Mouse (Mus musculus): ENCODE data around the gene Opcml. TPM values are rescaled to one million over a fixed set of nuclear protein-coding genes. Genes with fewer than 3 reads are reported as not detected.

Gene Opcml
- polyA plus RNA-seq, 1 experiment from 2014 or later: 2.9 TPM

DNA sequence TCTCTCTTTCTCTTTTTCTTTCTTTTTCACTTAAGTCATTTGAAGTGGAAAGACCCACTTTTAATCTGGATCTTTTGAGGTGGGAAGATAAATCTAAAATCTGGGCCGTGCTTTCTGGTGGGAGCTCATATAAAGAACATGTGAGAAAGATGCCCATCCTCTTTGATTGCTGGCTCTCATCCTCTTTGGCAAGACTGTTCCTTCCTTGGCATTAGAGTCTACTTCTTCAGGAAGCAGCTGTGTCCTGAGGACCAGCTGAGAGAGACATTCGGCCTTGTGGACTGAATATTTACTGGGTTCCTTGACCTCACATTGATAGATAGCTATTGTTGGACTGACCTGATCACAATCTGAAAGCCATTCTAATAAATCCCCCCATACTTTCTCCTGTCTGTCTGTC, 331.3 kb downstream of the Opcml start:
- H3K9ac ChIP-seq: no peak overlapping the region
- H3K27me3 ChIP-seq: no peaks in the 10 kb centered on the region
- ATAC-seq (ENCODE audit: insufficient number of reproducible peaks, insufficient read depth, low FRiP score, low TSS enrichment, low read depth): no peak
- no peak overlapping the region for H3K4me2 ChIP-seq
- no peaks in the 10 kb centered on the region for H3K9me3 ChIP-seq
- no peaks in the 10 kb centered on the region for H3K36me3 ChIP-seq
- H3K27ac ChIP-seq: no peak overlapping the region
- 84% methylated on average over 2 of the region's 2 CpGs for WGBS
- no peak overlapping the region for H3K4me3 ChIP-seq
- no peaks in the 10 kb centered on the region for H3K4me1 ChIP-seq

DNA sequence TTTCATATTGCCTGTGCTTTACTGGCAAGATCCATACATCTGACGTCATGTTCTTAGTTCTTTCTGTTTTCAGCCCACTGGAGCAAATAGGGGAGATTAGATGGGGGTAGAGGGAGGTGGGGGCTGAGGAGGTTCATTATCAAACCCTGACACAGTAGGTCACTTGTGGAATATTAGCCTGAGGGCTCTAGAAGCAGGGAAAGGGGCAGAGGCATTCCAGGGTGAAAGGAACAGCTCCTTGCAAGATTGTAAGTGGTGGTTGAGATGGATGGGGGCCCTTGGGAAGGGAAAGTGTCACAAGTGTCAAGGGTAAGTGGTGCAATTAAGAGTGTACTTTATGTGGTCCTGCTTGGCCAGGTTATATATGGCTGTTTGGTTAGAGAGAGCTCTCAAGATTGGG, 338.2 kb downstream of the Opcml start:
- no peak for ATAC-seq (ENCODE audit: insufficient number of reproducible peaks, insufficient read depth, low FRiP score, low TSS enrichment, low read depth)
- 41% methylated on average over 1 of the region's 1 CpGs for WGBS
- Histone ChIP-seq H3K4me3 (no peak overlapping the region), H3K27ac (no peak overlapping the region), H3K27me3 (no peaks in the 10 kb centered on the region), H3K4me2 (no peak overlapping the region), H3K9me3 (no peaks in the 10 kb centered on the region), H3K36me3 (no peaks in the 10 kb centered on the region), H3K9ac (no peak overlapping the region), H3K4me1 (no peaks in the 10 kb centered on the region)

DNA sequence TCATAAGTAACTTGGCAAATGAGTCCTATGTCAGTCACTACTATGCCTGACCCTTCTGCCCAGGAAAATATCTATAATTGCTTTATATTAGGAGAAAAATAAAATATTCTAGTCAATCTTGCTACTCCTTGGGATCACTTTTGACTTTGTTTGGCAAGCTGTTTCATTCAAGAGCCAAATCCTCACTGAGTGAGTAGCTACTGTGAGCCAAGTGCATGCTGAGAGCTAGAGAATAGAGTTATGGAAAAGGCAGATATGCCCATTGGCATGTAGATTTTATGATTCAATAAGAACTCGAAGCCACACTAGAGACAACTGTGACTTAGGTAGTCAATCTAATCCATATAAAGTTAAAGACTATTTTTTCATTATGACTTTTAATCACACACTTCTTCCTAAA, 340.9 kb downstream of the Opcml start:
- H3K27ac ChIP-seq: no peak overlapping the region
- no peaks in the 10 kb centered on the region for H3K27me3 ChIP-seq
- no peak for ATAC-seq (ENCODE audit: insufficient number of reproducible peaks, insufficient read depth, low FRiP score, low TSS enrichment, low read depth)
- H3K4me2 ChIP-seq: no peak overlapping the region
- H3K9me3 ChIP-seq: no peaks in the 10 kb centered on the region
- H3K4me1 ChIP-seq: no peaks in the 10 kb centered on the region
- H3K4me3 ChIP-seq: no peak overlapping the region
- WGBS: 76% methylated on average over 1 of the region's 1 CpGs
- H3K36me3 ChIP-seq: no peaks in the 10 kb centered on the region
- no peak overlapping the region for H3K9ac ChIP-seq

DNA sequence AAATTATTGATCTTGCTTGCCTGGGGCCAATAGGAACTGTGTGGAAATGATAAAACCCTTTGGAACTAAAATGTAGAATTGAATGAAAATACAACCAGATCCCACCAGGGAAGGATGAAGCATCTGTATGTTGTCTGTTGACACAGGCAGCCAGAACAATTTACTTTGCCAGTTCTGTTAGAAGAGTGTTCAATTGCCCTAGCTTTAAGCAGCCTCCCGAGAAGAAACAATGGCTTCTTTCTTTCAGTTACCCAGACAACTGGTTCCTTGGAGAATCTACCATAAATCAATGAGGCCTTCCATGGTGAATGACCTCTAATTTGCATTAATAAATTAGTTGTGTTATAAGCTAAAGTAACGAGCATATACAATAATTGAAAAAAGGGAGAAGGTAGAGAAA, 346.0 kb downstream of the Opcml start:
- H3K9ac ChIP-seq: no peak overlapping the region
- no peaks in the 10 kb centered on the region for H3K9me3 ChIP-seq
- no peak for ATAC-seq (ENCODE audit: insufficient number of reproducible peaks, insufficient read depth, low FRiP score, low TSS enrichment, low read depth)
- 28% methylated on average over 2 of the region's 2 CpGs for WGBS
- no peaks in the 10 kb centered on the region for H3K4me1 ChIP-seq
- H3K4me3 ChIP-seq: no peak overlapping the region
- no peak overlapping the region for H3K27ac ChIP-seq
- H3K27me3 ChIP-seq: no peaks in the 10 kb centered on the region
- no peak overlapping the region for H3K4me2 ChIP-seq
- no peaks in the 10 kb centered on the region for H3K36me3 ChIP-seq

DNA sequence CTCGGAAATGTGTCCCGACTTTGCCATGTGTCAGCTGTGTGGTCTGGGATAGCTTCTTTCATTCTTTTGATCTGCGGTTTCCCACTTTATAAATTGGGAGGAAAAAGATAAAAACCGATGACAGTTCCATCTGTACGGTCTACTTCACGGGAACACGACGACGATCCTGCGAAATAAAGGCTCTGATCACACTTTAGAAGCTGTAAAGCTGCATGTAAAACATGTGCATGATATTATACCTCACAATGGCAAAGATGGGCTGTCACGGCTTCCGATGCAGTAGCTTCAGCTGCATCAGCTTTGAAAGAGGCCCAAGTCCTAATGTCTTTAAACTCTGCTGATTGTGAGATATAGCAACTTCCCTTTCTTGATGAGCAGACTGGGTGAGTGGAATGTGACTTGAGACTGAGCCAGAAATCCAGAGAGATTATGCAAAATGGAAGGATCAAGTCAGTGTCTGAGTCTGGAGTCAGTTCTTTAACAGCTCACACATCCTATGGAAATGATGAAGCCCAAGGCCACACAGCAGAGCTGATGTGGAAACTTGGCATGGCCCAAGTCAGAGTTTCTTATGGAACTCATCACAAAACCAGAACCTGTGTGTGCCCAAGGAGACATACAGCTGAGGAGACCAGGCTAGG, 349.5 kb downstream of the Opcml start:
- Histone ChIP-seq H3K4me2 (no peak overlapping the region), H3K9ac (no peak overlapping the region), H3K9me3 (no peaks in the 10 kb centered on the region), H3K27me3 (no peaks in the 10 kb centered on the region), H3K27ac (no peak overlapping the region), H3K36me3 (no peaks in the 10 kb centered on the region), H3K4me3 (no peak overlapping the region), H3K4me1 (no peaks in the 10 kb centered on the region)
- WGBS: 73% methylated on average over 12 of the region's 12 CpGs
- ATAC-seq (ENCODE audit: insufficient number of reproducible peaks, insufficient read depth, low FRiP score, low TSS enrichment, low read depth): no peak

DNA sequence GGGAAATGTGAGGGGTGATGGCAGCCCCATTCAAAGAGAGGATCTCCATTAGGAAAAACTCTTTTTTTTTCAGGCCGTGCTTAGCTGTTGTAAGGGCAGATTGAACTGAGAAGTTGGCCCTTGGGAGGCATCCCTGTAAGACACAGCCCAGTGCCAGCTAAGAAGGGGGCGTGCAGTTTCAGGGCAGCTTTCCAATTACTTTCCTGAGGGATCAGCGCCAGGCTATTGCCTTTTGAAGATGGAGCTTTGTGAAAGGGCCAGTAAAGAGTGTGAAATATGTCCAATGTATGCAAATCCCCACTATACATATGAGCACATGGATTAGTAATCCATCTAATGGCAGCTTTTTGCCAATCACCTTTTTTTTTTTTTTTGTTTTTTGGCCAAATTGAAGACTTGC, 358.9 kb downstream of the Opcml start:
- 81% methylated on average over 3 of the region's 3 CpGs for WGBS
- ATAC-seq (ENCODE audit: insufficient number of reproducible peaks, insufficient read depth, low FRiP score, low TSS enrichment, low read depth): no peak
- no peak overlapping the region for H3K4me3 ChIP-seq
- H3K27ac ChIP-seq: no peak overlapping the region
- no peaks in the 10 kb centered on the region for H3K9me3 ChIP-seq
- H3K4me2 ChIP-seq: no peak overlapping the region
- H3K36me3 ChIP-seq: no peaks in the 10 kb centered on the region
- no peaks in the 10 kb centered on the region for H3K4me1 ChIP-seq
- no peak overlapping the region for H3K9ac ChIP-seq
- no peaks in the 10 kb centered on the region for H3K27me3 ChIP-seq

DNA sequence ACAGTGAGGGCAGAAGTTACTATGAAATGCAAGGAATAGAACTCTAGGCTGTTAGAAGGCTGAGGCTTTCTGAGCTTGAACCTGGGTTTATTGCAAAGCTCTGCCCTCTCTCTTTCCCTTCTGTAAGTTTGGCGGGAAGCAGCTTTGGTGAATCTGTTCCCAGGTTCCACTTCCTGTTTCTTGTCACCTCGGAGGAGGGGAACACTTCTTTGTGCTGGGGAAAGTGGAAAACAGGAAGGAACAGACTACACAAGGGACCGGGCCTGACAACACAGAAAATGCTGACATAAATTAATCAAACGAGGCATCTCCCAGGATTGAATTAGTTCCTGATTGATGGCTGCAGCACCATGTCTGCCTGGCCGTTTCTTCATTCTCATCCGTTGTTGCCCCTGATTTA, 363.2 kb downstream of the Opcml start:
- Histone ChIP-seq H3K9me3 (no peaks in the 10 kb centered on the region), H3K27me3 (no peaks in the 10 kb centered on the region), H3K27ac (no peak overlapping the region), H3K4me1 (no peaks in the 10 kb centered on the region), H3K4me3 (no peak overlapping the region), H3K9ac (no peak overlapping the region), H3K36me3 (no peaks in the 10 kb centered on the region), H3K4me2 (no peak overlapping the region)
- ATAC-seq (ENCODE audit: insufficient number of reproducible peaks, insufficient read depth, low FRiP score, low TSS enrichment, low read depth): no peak
- 59% methylated on average over 6 of the region's 6 CpGs for WGBS

DNA sequence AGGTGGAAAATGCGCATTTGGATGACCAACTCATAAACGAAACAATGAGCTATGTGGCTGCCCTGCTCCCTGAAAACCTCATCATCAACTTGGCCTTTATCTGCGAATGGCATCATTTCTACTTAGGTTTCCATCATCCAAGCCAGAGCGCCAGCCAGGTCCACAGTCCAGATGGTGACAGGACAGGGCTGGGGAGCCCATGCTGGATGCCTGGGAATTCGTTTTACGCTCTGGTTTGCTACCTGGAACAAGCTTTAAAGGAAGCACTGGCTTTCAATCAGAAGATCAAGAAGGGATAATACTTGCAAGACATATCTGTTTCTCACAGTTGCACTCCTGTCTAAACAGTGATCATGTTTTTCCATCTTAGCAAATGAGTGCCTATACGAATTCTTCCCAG, 366.5 kb downstream of the Opcml start:
- 90% methylated on average over 7 of the region's 7 CpGs for WGBS
- H3K4me3 ChIP-seq: no peak overlapping the region
- no peak overlapping the region for H3K4me2 ChIP-seq
- H3K9ac ChIP-seq: no peak overlapping the region
- no peaks in the 10 kb centered on the region for H3K9me3 ChIP-seq
- H3K27me3 ChIP-seq: no peaks in the 10 kb centered on the region
- ATAC-seq (ENCODE audit: insufficient number of reproducible peaks, insufficient read depth, low FRiP score, low TSS enrichment, low read depth): no peak
- no peaks in the 10 kb centered on the region for H3K4me1 ChIP-seq
- H3K27ac ChIP-seq: no peak overlapping the region
- H3K36me3 ChIP-seq: no peaks in the 10 kb centered on the region

DNA sequence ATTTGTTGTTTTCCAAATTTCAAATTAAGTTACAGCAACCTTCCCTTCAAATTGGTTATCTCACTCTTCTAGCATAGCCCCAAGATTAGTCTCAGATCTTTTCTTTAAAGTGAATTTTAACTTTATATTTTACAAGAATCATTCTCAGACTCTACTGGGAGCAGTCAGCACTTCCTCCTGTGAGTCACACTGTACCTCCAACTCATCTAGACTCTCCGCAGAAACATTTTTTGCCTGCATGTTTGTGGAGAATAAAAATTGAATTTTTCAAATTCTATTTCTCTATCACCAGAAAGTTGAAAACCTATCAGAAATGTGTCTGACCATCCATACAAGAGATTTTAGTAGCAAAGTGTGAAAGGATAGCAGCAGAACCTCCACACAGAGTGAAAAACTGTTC, 370.4 kb downstream of the Opcml start:
- H3K27ac ChIP-seq: no peak overlapping the region
- no peaks in the 10 kb centered on the region for H3K4me1 ChIP-seq
- no peak overlapping the region for H3K4me2 ChIP-seq
- 97% methylated on average over 1 of the region's 1 CpGs for WGBS
- H3K36me3 ChIP-seq: no peaks in the 10 kb centered on the region
- ATAC-seq (ENCODE audit: insufficient number of reproducible peaks, insufficient read depth, low FRiP score, low TSS enrichment, low read depth): no peak
- no peaks in the 10 kb centered on the region for H3K27me3 ChIP-seq
- no peak overlapping the region for H3K4me3 ChIP-seq
- H3K9me3 ChIP-seq: no peaks in the 10 kb centered on the region
- H3K9ac ChIP-seq: no peak overlapping the region

DNA sequence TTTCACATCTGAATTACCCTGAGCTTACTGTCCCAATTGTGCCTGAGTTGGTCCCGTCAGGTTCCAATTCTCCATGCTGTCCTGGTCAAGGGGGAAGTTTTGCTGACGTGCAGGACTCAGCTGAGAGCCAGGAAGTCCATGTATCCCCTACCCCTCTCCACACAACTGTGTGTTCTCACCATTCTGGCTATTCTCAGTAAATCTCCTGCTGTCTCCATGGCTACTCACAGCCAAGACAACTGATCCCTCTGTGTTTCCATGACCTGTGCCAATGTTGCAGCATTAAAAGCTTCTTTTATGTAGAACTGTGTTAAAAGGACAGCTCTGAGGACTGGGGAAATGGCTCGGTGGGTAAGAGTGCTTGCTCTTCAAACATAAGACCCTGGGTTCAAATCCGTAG, 373.4 kb downstream of the Opcml start:
- ATAC-seq (ENCODE audit: insufficient number of reproducible peaks, insufficient read depth, low FRiP score, low TSS enrichment, low read depth): no peak
- no peaks in the 10 kb centered on the region for H3K4me1 ChIP-seq
- WGBS: 69% methylated on average over 4 of the region's 4 CpGs
- H3K4me3 ChIP-seq: no peak overlapping the region
- H3K27me3 ChIP-seq: no peaks in the 10 kb centered on the region
- no peaks in the 10 kb centered on the region for H3K36me3 ChIP-seq
- no peaks in the 10 kb centered on the region for H3K9me3 ChIP-seq
- H3K9ac ChIP-seq: no peak overlapping the region
- no peak overlapping the region for H3K4me2 ChIP-seq
- H3K27ac ChIP-seq: no peak overlapping the region

DNA sequence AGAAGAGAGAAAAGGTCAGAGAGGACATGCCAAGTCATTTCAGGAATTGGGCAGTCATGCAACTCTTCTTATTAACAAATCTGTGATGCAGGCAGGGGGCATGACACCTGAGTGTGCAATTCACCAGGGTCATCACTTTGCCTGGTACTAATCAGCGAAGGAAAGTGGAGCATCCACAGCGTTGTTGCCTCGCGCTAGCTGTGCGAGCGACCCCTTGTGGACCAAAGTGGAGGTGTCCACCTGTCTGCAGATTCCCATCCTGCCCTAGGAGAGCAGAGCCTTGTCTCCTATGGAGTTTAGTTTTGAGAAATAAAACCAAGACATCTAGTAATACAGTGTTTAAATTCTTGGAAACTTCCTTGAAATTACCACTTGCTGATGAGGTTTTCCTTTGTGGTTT, 381.3 kb downstream of the Opcml start:
- no peak overlapping the region for H3K4me3 ChIP-seq
- no peaks in the 10 kb centered on the region for H3K36me3 ChIP-seq
- no peak for ATAC-seq (ENCODE audit: insufficient number of reproducible peaks, insufficient read depth, low FRiP score, low TSS enrichment, low read depth)
- H3K27ac ChIP-seq: no peak overlapping the region
- no peak overlapping the region for H3K4me2 ChIP-seq
- H3K9ac ChIP-seq: no peak overlapping the region
- no peaks in the 10 kb centered on the region for H3K4me1 ChIP-seq
- no peaks in the 10 kb centered on the region for H3K9me3 ChIP-seq
- H3K27me3 ChIP-seq: no peaks in the 10 kb centered on the region
- WGBS: 6% methylated on average over 6 of the region's 6 CpGs

DNA sequence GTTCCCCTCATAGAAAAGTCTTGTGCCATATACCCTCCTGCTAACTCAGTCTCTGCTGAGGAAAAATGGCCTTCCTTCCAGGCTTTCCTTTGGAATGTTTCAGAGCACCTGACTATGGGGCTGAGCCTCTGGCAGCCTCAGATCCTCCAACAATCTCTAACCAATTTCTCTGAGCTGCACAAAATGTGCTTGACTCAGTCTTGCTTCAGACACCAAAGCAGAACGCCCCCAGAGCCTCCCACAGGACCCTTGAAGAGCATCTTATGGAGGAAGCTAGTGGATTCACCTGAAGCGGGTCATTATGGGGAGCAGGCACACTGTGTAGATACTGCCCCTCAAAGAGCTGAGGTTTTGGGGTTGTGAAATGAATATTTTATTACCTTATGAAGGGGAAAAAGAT, 386.5 kb downstream of the Opcml start:
- WGBS: 85% methylated on average over 2 of the region's 2 CpGs
- no peak overlapping the region for H3K4me2 ChIP-seq
- H3K4me1 ChIP-seq: no peaks in the 10 kb centered on the region
- no peak overlapping the region for H3K27ac ChIP-seq
- H3K27me3 ChIP-seq: no peaks in the 10 kb centered on the region
- H3K36me3 ChIP-seq: no peaks in the 10 kb centered on the region
- H3K9me3 ChIP-seq: no peaks in the 10 kb centered on the region
- H3K4me3 ChIP-seq: no peak overlapping the region
- H3K9ac ChIP-seq: no peak overlapping the region
- no peak for ATAC-seq (ENCODE audit: insufficient number of reproducible peaks, insufficient read depth, low FRiP score, low TSS enrichment, low read depth)
